Mouse (Mus musculus) hindbrain, embryonic 14.5 days (tissue): ENCODE measurements at regions not wholly inside any gene's neighbourhood (a gene's known extent, or its start where the extent isn't known, plus 50 kb on each side); places are given as distances from the start of the nearest gene placed in this dataset.

Source experiments
- ATAC-seq: fragments of 200-750 bp; cut with Nextera tagmentation; 2 replicates; pipeline ENCODE4 v1.8.0; 2017; ENCODE audit warnings: moderate number of reproducible peaks, mild to moderate bottlenecking, moderate TSS enrichment, moderate library complexity; ENCODE audit not compliant: low FRiP score
- DNase-seq: peaks from one replicate; pipeline ENCODE4 v3.0.0-alpha.2; 2015; ENCODE audit warnings: low spot score
- H3K27ac ChIP-seq: fragments of 300-500 bp; sonication (generic); 2 replicates; pipeline ENCODE4 v1.5.1; 2014; ENCODE audit warnings: mild to moderate bottlenecking, moderate library complexity
- H3K27me3 ChIP-seq: fragments of 300-500 bp; sonication (generic); 2 replicates; pipeline ENCODE4 v1.6.1; 2014; ENCODE audit warnings: mild to moderate bottlenecking, low read length, mixed read lengths; ENCODE audit not compliant: control insufficient read depth, insufficient read depth
- H3K36me3 ChIP-seq: fragments of 300-500 bp; sonication (generic); replicated peaks from 2 replicates; pipeline ENCODE4 v1.6.1; 2014; ENCODE audit not compliant: control insufficient read depth, insufficient read depth
- H3K4me1 ChIP-seq: fragments of 300-500 bp; sonication (generic); replicated peaks from 2 replicates; pipeline ENCODE4 v1.6.1; 2014; ENCODE audit warnings: antibody characterized with exemption, low read length, mixed read lengths; ENCODE audit not compliant: control insufficient read depth, insufficient read depth
- H3K4me2 ChIP-seq: fragments of 300-500 bp; sonication (generic); replicated peaks from 2 replicates; pipeline ENCODE4 v1.6.1; 2014; ENCODE audit warnings: mild to moderate bottlenecking, moderate library complexity
- H3K4me3 ChIP-seq: fragments of 300-500 bp; sonication (generic); replicated peaks from 2 replicates; pipeline ENCODE4 v1.5.1; 2014; ENCODE audit warnings: mild to moderate bottlenecking, low read length
- H3K9ac ChIP-seq: fragments of 300-500 bp; sonication (generic); 2 replicates; pipeline ENCODE4 v1.6.1; 2014
- H3K9me3 ChIP-seq: fragments of 300-500 bp; sonication (generic); 2 replicates; pipeline ENCODE4 v1.6.1; 2016; ENCODE audit warnings: low read length; ENCODE audit not compliant: control insufficient read depth
- WGBS: fragments of 180-500 bp; shearing (Covaris S2); extraction: QIAGEN DNeasy Blood & Tissue Kit; methylation state at CpG from one replicate; pipeline ENCODE4 v1.1.7; 2014; 5-methylcytosine and 5-hydroxymethylcytosine counted together

DNA sequence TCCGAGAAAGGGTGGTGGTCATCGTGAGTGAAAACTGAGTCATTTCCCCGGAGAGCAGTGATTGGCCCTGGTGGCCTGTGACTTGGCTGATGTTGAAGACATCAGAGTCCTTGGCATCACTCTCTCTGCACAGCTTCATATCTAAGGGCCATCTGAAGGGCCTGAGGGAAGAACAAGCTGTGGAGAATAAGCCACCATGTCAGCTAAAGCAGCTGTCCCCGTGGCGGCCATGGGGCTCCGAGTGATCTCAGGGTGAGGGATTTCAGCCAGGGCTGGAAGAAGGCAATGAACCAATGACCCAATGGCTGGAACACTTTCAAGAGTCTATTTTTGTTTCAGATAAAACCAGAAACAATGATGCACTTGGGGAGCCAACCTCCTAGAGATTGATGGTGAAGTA, 62.2 kb downstream of the Ttc32 start:
- ATAC-seq (no peak), DNase-seq (no peak)
- Histone ChIP-seq H3K27ac (no peak overlapping the region), H3K4me2 (no peak overlapping the region), H3K4me1 (no peaks in the 10 kb centered on the region), H3K9me3 (no peaks in the 10 kb centered on the region), H3K27me3 (no peaks in the 10 kb centered on the region), H3K9ac (no peak overlapping the region), H3K36me3 (no peaks in the 10 kb centered on the region), H3K4me3 (no peak overlapping the region)
- WGBS: 89% methylated on average over 6 of the region's 6 CpGs

DNA sequence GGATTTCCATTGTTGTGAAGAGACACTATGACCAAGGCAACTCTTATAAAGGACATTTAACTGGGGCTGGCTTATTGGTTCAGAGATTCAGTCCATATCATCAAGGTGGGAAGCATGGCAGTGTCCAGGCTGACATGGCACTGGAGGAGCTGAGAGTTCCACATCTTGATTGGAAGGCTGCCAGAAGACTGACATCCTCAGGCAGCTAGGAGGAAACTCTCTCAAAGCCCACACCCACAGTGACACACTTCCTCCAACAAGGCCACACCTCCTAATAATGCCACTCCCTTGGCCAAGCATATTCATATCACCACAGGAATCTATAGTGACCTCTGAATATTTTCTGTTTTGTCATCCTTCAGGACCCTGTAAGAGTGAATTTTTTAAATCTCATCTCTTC, 65.3 kb downstream of the Ttc32 start:
- ATAC-seq: no peak
- no peak overlapping the region for H3K4me3 ChIP-seq

DNA sequence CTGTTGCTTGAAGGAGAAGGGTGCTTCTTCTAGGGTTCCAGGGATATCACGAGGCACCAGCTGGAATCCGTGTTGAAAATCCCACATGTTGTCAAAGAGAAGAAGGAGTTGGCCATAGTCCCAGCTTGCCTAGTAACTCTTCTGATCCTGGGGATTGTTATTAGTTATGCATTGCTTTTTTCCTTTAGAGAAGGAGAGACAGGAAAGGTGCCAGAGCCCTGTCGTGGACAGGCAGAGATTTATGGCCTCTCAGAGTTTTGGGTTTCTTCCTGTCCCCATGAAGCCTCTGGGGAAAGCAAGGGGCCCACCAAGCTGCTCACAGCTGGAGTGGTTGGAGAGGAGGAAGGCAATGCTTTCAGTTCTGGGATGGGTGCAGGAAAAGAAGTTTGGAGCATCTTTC, 76.6 kb downstream of the Ttc32 start:
- 66% methylated on average over 3 of the region's 3 CpGs for WGBS

More for the DNA sequence above, 65.3 kb downstream of the Ttc32 start:
- no peaks in the 10 kb centered on the region for H3K9me3 ChIP-seq
- H3K36me3 ChIP-seq: no peaks in the 10 kb centered on the region
- no peak overlapping the region for H3K27ac ChIP-seq
- H3K4me2 ChIP-seq: no peak overlapping the region
- no peak for DNase-seq
- H3K9ac ChIP-seq: no peak overlapping the region
- H3K27me3 ChIP-seq: no peaks in the 10 kb centered on the region
- no peaks in the 10 kb centered on the region for H3K4me1 ChIP-seq

DNA sequence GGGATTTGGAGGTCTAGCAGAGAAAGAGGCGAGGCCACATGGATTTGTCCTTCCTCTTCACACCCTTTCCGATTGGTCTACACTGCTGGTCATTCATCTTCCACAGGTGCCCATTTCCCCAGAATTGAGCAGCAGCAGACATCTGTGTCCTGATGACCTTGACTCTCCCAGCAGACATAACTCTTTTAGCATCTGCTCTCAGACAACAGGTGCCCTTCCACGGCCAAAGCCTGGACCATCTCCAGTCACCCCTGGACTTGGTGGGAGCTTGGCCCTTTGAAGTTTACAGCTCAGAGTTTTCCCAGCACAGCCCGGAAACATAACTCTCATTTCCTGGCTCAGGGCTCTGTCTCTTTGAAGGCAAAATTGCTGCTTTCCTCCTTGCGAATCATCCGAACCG, 80.0 kb downstream of the Ttc32 start:
- DNase-seq: no peak
- no peak for ATAC-seq
- Histone ChIP-seq H3K27me3 (no peaks in the 10 kb centered on the region), H3K9ac (no peak overlapping the region), H3K27ac (no peak overlapping the region), H3K4me3 (no peak overlapping the region), H3K36me3 (no peaks in the 10 kb centered on the region), H3K9me3 (no peaks in the 10 kb centered on the region), H3K4me1 (no peaks in the 10 kb centered on the region), H3K4me2 (no peak overlapping the region)
- WGBS: 89% methylated on average over 7 of the region's 7 CpGs

More for the DNA sequence above, 76.6 kb downstream of the Ttc32 start:
- Histone ChIP-seq H3K27me3 (no peaks in the 10 kb centered on the region), H3K9ac (no peak overlapping the region), H3K4me3 (no peak overlapping the region), H3K4me1 (no peaks in the 10 kb centered on the region), H3K4me2 (no peak overlapping the region), H3K9me3 (no peaks in the 10 kb centered on the region), H3K36me3 (no peaks in the 10 kb centered on the region), H3K27ac (no peak overlapping the region)
- no peak for ATAC-seq
- DNase-seq: no peak

DNA sequence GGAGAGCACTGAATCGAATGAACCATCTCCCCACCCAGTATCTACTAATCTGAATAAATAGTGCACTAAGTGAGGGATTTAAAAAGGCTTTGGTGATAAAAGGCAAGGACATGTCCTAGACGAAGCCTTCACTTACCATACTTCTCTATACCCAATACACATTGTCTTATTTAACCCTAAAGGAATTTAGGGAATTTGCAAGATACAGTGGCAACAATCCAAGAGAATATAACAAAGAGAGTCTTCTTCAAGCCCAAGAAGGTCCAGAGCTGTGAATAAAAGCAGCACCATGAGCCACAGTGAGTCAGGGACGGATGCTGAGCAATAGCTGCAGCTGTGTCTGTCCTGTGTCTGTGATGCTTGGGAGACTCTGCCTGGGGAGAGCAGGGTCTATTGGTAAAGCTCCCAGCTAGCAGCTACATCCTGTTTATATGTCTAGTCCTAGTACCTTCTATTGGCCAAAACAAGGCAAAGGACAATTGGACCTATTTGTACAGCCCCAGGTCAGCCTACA, 82.4 kb downstream of the Ttc32 start:
- no peaks in the 10 kb centered on the region for H3K36me3 ChIP-seq
- no peak overlapping the region for H3K4me2 ChIP-seq
- DNase-seq (no peak), ATAC-seq (no peak)
- 74% methylated on average over 3 of the region's 3 CpGs for WGBS
- no peaks in the 10 kb centered on the region for H3K9me3 ChIP-seq
- H3K4me1 ChIP-seq: no peaks in the 10 kb centered on the region
- no peak overlapping the region for H3K9ac ChIP-seq
- no peak overlapping the region for H3K27ac ChIP-seq
- no peak overlapping the region for H3K4me3 ChIP-seq
- H3K27me3 ChIP-seq: no peaks in the 10 kb centered on the region

DNA sequence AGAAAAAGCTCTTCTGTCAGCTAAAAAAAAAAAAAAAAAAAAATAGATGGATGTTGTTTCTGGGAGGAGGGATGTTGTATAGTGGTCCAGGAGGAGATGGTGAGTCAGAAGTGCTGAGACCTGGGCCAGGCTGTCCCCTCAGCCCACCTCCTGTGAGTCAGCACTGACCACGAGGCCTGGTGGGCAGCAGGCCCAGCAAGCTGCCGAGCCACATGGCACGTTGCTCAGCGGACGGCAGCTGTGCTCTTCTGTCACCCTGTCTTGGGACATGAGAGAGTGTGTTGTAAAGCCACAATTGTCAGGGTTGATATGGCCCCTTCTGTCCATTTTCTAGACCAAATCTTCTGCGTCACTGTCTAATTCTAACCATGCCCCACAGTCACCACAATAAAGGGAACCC, 83.9 kb downstream of the Ttc32 start:
- ATAC-seq: no peak

DNA sequence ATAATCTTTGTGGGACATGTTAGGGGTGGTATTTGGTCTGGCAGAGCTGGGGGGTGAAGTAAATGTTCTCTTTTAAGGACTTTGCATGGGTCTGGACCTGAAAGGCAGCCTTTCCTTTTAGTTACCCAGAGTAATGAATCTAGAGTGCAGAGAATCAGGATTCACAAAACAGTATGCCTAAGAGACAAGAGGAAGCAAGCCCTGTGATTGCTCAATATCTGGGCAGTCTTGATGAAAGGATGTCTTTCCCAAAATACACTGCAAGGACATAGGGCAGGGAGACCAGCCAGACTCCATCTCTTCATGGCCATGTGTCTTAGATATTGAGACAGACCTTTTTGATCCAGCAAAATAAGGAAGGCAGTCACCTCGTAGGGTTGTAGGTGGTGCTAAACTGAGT, 84.3 kb downstream of the Ttc32 start:
- Histone ChIP-seq H3K27me3 (no peaks in the 10 kb centered on the region), H3K36me3 (no peaks in the 10 kb centered on the region), H3K27ac (no peak overlapping the region), H3K4me3 (no peak overlapping the region), H3K9me3 (no peaks in the 10 kb centered on the region), H3K9ac (no peak overlapping the region), H3K4me1 (no peaks in the 10 kb centered on the region), H3K4me2 (no peak overlapping the region)
- DNase-seq (no peak), ATAC-seq (no peak)
- WGBS: 92% methylated on average over 1 of the region's 1 CpGs

More for the DNA sequence above, 83.9 kb downstream of the Ttc32 start:
- H3K4me1 ChIP-seq: no peaks in the 10 kb centered on the region
- H3K27me3 ChIP-seq: no peaks in the 10 kb centered on the region
- 60% methylated on average over 6 of the region's 6 CpGs for WGBS
- no peaks in the 10 kb centered on the region for H3K9me3 ChIP-seq
- H3K36me3 ChIP-seq: no peaks in the 10 kb centered on the region
- no peak for DNase-seq
- no peak overlapping the region for H3K4me3 ChIP-seq
- no peak overlapping the region for H3K9ac ChIP-seq
- no peak overlapping the region for H3K4me2 ChIP-seq
- H3K27ac ChIP-seq: no peak overlapping the region

DNA sequence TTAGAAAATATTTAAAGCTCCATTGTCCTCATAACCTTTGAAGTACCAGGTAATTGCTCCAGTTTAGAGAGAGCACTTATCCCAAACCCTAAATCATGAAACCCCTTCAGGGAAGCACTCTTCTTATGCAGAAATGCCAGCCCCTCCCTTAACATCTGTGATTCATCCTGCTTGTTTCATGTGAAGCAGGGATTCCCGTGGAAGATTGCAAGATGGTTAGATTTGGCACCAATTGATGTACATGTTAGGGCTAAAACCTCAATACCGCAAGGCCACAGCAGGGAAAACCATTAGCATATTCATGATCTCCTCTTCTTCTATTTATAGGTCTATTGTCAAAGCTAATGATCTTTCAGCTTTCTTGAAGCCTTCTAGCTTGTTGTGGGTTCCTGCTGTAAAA, 88.8 kb downstream of the Ttc32 start:
- H3K27me3 ChIP-seq: no peaks in the 10 kb centered on the region
- H3K4me3 ChIP-seq: no peak overlapping the region
- H3K27ac ChIP-seq: no peak overlapping the region
- H3K9ac ChIP-seq: no peak overlapping the region
- H3K36me3 ChIP-seq: no peaks in the 10 kb centered on the region
- ATAC-seq (no peak), DNase-seq (no peak)
- H3K9me3 ChIP-seq: no peaks in the 10 kb centered on the region
- WGBS: 30% methylated on average over 2 of the region's 2 CpGs
- no peak overlapping the region for H3K4me2 ChIP-seq
- no peaks in the 10 kb centered on the region for H3K4me1 ChIP-seq

DNA sequence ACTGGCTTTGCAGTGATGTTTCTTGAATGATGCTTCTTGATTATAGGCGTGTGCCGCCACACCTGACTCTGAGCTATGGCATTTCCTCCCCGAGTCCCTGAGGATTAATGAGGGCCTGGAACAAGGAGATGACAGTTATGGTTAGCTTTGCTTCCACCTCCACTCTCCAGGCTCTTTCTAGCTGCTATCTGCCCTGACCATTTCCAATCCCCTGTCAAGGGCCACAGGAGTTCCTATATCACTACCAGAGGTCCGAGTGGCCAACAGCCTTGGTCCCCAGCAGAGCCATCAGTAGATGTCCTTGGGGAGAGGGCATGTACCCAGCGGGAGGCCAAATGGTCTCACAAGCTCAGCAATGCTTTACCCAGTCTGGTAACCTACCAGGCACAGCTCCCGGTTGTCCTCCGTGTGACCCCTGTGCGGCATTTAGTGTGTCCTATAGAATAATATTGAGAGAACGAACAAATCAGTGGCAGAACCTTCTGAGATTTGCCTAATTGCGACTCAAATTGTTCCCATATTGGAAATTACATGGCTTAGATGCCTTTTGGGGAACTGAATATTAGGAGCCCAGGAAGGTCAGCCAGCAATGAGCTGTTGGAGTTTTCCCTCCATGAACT, 98.2 kb downstream of the Ttc32 start:
- no peaks in the 10 kb centered on the region for H3K9me3 ChIP-seq
- no peaks in the 10 kb centered on the region; the same call in 1 of the 2 replicates for H3K4me1 ChIP-seq
- WGBS: 88% methylated on average over 10 of the region's 10 CpGs
- H3K36me3 ChIP-seq: no peaks in the 10 kb centered on the region
- H3K4me3 ChIP-seq: no peak overlapping the region
- H3K27ac ChIP-seq: no peak overlapping the region
- no peaks in the 10 kb centered on the region for H3K27me3 ChIP-seq
- H3K9ac ChIP-seq: no peak overlapping the region
- no peak overlapping the region for H3K4me2 ChIP-seq
- ATAC-seq (no peak), DNase-seq (no peak)
